Mouse (Mus musculus): Measurements from ENCODE around the gene Map4k5. TPM values are rescaled to one million over a fixed set of nuclear protein-coding genes. Genes with fewer than 3 reads are reported as not detected.

Gene Map4k5
- polyA plus RNA-seq, 1 experiment from 2014 or later: 36.7 TPM

DNA sequence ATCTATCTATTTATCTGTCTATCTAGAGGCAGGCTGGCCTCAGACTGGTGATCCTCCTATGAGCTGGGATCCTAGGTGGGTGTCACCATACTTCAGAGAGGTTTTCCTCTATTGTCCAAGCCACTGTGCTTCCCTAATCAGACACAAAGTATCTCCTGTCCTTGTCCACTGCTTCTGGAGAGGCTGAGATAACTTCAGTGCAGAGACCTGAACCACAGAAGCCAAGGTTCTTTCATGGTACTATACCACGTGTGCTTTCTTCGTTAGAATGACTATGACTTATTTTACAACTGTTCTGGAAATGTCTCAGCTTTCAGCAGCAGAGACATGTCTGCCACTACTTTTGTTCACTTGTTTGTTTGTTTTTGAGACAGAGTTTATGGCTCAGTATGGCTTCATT is 124.2 kb downstream of the Map4k5 start:
- no peak for ATAC-seq (ENCODE audit: low FRiP score)
- no peaks in the 10 kb centered on the region for H3K9me3 ChIP-seq
- 85% methylated on average over 2 of the region's 2 CpGs for WGBS

DNA sequence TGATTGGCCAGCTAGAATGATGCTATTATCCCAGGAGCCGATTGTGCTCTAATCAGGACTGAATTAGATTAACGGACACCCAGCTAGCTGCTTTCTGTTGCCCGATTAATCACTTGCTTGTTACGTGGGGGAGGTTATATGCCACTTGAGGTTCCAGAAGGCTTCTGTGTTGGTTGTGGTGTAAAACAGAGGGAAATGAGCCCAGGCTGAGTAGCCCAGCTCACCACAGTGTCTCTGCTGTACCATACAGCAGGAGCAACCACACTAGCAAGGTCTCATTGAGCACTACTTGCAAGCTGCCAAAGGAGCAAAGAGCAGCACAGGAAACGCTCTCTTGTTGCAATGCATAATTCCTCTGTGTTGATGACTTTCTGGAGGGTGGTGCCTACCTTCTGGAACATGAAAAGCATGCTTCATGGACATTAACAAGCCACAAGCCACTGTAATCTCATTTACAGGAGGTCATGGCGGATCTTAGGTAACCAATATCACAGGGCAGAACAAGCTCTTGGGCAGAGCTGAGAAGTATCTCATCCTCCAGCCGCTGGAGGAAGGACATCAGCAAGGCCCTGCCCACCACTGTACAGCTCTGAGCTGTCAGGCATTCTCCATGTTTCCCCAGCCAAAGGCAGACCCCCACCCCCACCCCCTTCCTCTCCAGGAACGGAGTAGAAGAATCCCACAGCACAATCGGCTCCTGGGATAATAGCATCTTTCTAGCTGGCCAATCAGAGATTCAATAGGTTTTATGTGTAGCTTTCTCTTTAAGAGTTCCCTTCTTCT is 125.3 kb downstream of the Map4k5 start:
- Histone ChIP-seq H3K9me3 (no peaks in the 10 kb centered on the region), H3K9ac (0 out of 2 replicates have a peak overlapping the region, but pooled peaks have one; percentile 17), H3K27me3 (no peaks in the 10 kb centered on the region), H3K4me3 (replicated peaks) (no peak overlapping the region), H3K4me1 (peaks cover 28% of the 10 kb centered on the region), H3K36me3 (replicated peaks) (no peaks in the 10 kb centered on the region), H3K27ac (peak overlapping the region; percentile 42), H3K4me2 (peak overlapping the region; percentile 27)
- 22% methylated on average over 9 of the region's 9 CpGs for WGBS
- ATAC-seq (ENCODE audit: low FRiP score): peak; percentile 57; the same call in 1 of the 2 replicates

More for the DNA sequence above, 124.2 kb downstream of the Map4k5 start:
- peaks cover 28% of the 10 kb centered on the region for H3K4me1 ChIP-seq
- no peaks in the 10 kb centered on the region for H3K36me3 ChIP-seq (replicated peaks)
- H3K4me2 ChIP-seq: no peak overlapping the region
- H3K27me3 ChIP-seq: no peaks in the 10 kb centered on the region
- H3K27ac ChIP-seq: no peak overlapping the region
- H3K9ac ChIP-seq: no peak overlapping the region
- H3K4me3 ChIP-seq (replicated peaks): no peak overlapping the region

DNA sequence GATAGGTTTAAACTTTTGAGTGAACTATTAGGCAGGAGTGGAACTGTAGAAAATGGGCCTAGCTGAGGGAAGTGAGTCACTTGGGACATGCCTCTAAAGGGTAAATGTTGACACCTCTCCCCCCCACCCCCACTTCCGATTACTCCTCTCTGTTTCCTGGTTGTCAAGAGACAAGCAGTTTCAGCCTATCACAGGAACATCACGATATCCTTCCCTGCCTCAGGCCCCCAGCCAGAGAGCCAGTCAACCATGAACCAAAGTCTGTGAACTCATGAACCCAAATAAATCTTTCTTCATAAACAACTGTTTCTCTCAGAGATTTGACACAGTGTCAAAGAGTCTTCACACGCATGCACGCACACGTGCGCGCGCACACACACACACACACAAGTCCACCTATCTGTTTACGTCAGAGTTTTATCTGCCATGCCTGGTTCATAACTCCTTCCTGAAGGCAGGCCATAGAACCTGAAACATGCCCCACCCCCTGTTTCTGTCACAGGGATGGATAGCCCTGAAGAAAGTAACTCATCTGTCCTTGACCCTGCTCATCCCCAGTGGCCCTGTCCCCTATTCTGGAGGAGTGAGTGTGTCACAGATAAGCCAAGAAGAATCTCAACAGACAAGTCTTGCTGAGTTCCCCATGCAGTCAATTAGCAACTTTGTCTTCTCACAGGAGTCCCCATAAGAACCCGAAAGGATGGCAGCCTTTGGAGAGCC is 126.7 kb downstream of the Map4k5 start:
- no peaks in the 10 kb centered on the region for H3K9me3 ChIP-seq
- H3K4me3 ChIP-seq (replicated peaks): no peak overlapping the region
- H3K4me1 ChIP-seq: peaks cover 28% of the 10 kb centered on the region
- no peak overlapping the region for H3K9ac ChIP-seq
- 85% methylated on average over 10 of the region's 10 CpGs for WGBS
- H3K27me3 ChIP-seq: no peaks in the 10 kb centered on the region
- H3K4me2 ChIP-seq: no peak overlapping the region
- no peaks in the 10 kb centered on the region for H3K36me3 ChIP-seq (replicated peaks)
- no peak overlapping the region for H3K27ac ChIP-seq
- ATAC-seq (ENCODE audit: low FRiP score): no peak

DNA sequence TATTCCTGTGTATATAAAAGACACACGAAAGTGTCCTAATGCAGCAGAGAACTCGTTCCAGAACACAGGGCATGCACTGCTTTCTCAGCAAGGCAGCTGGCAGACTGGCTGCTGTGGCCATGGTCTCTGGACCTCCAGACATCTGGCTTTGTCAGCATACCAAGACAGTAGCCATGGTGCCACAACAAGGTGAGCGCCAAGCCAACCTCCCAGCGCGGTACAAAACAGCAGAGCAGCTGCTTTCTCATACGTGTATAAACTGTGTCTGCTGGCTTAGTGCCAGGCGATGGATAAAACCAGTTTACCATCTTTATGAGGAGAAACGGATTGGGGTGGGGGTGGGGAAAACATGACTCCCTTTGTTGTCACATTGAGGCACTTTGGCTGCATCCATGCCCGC is 127.5 kb downstream of the Map4k5 start:
- Histone ChIP-seq H3K27ac (no peak overlapping the region), H3K4me2 (no peak overlapping the region), H3K9me3 (no peaks in the 10 kb centered on the region), H3K27me3 (0 out of 2 replicates have a peak, but pooled peaks cover 3% of the 10 kb centered on the region), H3K4me3 (replicated peaks) (no peak overlapping the region), H3K36me3 (replicated peaks) (no peaks in the 10 kb centered on the region), H3K9ac (no peak overlapping the region), H3K4me1 (peaks cover 28% of the 10 kb centered on the region)
- ATAC-seq (ENCODE audit: low FRiP score): 0 out of 2 replicates have a peak, but pooled peaks have one; percentile 42
- 76% methylated on average over 9 of the region's 9 CpGs for WGBS

DNA sequence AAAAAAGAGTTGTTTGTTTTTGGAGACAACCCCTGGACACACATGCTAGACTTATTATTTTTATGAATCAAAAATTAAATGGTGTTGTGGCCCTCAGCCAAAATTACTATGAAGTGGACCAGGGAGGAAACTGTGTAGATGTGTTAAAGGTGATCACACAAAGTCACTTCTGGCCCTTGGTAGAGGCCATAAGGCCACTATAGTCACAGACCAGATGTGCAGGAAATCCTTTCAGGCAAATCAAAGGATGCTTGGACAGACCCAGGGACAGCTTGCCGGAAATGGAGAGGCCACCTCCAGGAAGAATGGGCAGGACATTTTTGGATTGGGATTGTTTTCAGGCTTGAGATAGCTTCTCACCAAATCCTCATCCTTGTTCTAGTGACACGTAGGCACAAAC is 131.4 kb downstream of the Map4k5 start:
- Histone ChIP-seq H3K4me3 (replicated peaks) (no peak overlapping the region), H3K36me3 (replicated peaks) (no peaks in the 10 kb centered on the region), H3K27ac (no peak overlapping the region), H3K4me2 (no peak overlapping the region), H3K27me3 (0 out of 2 replicates have a peak, but pooled peaks cover 4% of the 10 kb centered on the region), H3K4me1 (peaks cover 27% of the 10 kb centered on the region), H3K9me3 (no peaks in the 10 kb centered on the region), H3K9ac (no peak overlapping the region)
- no peak for ATAC-seq (ENCODE audit: low FRiP score)
- WGBS: 62% methylated on average over 2 of the region's 2 CpGs

DNA sequence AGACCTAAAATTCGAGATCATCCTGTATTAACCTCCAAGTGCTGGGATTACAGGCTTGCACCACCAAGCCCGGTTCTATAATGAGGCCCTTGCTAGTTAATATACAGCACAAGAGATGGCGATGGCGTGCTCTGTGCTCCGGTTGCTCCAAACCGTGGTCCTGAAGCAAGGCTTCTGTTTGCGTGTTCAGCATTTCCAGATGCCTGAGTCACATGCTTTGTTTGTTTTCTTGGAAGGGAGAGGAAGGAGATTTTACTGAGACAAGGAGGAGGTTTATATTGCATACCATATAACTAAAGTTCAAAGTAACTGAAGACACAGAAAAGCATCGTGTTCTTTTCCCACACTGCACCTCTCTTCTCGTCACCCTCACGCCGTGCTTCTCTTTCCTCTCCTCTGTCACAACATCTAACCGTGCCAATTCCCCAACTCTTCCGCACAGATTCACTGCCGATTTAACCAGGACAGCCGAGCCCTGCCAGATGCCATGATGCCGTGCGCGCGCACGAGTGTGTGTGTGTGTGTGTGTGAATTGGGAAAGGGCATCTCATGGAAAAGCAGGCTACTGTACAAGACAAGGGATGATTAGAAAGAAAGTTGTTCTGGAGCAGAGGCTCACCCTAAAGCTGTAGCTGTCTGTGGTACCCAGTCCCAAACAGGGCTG is 132.1 kb downstream of the Map4k5 start:
- Histone ChIP-seq H3K27me3 (0 out of 2 replicates have a peak, but pooled peaks cover 7% of the 10 kb centered on the region), H3K4me1 (peaks cover 21% of the 10 kb centered on the region), H3K4me2 (no peak overlapping the region), H3K27ac (no peak overlapping the region), H3K9ac (no peak overlapping the region), H3K4me3 (replicated peaks) (no peak overlapping the region), H3K36me3 (replicated peaks) (no peaks in the 10 kb centered on the region), H3K9me3 (no peaks in the 10 kb centered on the region)
- 94% methylated on average over 20 of the region's 20 CpGs for WGBS
- no peak for ATAC-seq (ENCODE audit: low FRiP score)

DNA sequence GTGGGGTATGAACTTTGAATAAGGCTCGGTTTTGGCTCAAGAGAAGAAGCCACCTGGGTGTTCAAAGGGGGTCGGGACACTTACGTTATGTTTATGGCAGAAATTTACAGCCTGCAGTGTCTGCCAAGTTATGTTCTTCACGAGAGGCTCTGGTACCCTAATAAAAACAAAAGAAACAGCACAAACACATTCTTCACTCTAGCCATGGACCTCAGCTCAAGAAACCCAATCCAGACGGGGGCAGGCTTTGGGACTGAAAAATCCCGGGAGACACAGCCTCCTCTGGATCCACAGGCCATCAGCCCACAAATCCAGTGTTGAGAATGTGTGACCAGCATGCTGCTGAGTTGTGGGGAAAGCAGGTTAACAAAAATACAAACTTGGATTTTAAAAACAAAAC is 133.0 kb downstream of the Map4k5 start:
- ATAC-seq (ENCODE audit: low FRiP score): no peak
- Histone ChIP-seq H3K27ac (no peak overlapping the region), H3K4me2 (no peak overlapping the region), H3K36me3 (replicated peaks) (no peaks in the 10 kb centered on the region), H3K9me3 (no peaks in the 10 kb centered on the region), H3K27me3 (0 out of 2 replicates have a peak, but pooled peaks cover 7% of the 10 kb centered on the region), H3K4me3 (replicated peaks) (no peak overlapping the region), H3K4me1 (peaks cover 15% of the 10 kb centered on the region), H3K9ac (no peak overlapping the region)
- WGBS: 71% methylated on average over 6 of the region's 6 CpGs

DNA sequence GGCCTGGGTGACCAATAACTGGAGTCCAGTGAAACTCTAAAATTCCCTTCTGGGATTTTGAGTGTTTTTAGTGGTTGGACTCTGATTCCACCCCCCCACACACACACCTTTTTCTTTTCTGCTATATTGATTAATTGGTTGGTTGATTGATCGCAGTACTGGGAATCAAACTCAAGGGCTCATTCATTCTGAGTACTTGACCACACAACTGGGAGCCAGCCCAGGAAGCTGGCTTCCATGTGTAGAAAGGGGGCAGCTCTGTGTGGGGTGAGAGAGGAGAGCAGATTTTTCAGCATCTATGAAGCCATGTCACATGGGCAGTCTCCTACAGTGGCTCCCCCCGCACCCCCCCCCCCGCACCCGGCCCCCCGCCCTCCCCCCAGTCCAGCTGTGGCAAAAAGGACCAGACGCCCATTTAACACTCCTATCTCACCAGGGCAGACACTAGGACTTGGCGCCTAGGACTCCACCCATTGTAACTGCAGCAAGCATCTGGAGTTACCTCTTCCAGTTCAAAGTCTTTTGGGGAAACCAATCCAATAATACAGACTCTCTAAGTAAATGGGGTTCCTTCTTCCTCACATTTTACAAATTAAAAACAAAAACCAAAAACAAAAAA is 133.6 kb downstream of the Map4k5 start:
- Histone ChIP-seq H3K27me3 (0 out of 2 replicates have a peak, but pooled peaks cover 7% of the 10 kb centered on the region), H3K4me2 (no peak overlapping the region), H3K27ac (no peak overlapping the region), H3K4me1 (peaks cover 15% of the 10 kb centered on the region), H3K9ac (no peak overlapping the region), H3K4me3 (replicated peaks) (no peak overlapping the region), H3K9me3 (no peaks in the 10 kb centered on the region), H3K36me3 (replicated peaks) (no peaks in the 10 kb centered on the region)
- ATAC-seq (ENCODE audit: low FRiP score): no peak
- WGBS: 52% methylated on average over 7 of the region's 7 CpGs

DNA sequence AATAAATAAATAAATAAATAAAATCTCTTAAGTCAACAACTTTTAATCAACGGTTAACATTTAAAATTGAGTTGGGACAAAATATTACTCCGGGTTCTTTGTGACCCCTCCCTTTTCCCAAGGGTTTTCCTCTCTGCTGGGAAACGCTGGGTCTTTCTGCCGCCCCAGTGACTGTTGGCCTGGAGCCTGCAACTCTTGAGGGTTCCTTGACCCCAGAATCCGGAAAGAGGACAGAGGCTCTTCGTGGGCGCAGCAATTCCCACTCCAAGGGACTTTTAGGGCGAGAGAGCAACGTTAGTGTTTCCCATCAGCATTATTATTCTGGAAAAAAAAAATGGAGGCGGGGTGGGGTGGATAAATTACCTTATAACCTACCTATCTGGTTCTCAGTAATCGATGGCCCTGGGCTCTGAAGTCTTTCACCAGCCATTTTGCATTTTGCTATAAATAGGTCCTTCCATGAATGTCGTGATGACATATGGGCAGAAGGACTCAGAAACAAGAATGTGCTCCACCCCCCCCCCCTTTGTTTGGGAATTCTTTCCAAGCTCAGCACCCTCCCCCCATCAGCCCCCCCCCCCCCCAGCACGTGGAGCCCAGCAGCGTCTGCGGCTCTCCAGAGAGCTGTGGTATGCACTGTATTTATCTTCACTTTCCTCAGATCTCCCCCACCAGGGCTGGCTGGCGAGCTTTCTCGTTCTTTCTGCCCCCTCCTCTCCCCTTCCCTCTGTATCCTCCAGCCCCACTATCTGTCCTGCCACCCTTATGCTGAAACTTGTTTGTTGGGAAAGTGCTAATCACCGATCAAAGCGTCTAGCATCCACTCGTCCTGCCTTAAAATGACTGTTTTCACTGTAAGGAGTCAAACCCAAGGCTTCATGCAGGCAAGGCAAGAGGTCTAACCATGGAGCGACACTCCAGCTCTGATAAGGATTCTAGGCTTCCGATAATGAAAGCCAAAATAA is 134.5 kb downstream of the Map4k5 start:
- peak; percentile 40; the same call in 1 of the 2 replicates for ATAC-seq (ENCODE audit: low FRiP score)
- Histone ChIP-seq H3K4me1 (peaks cover 15% of the 10 kb centered on the region), H3K4me3 (replicated peaks) (peak overlapping the region; percentile 2; the same call in 1 of the 2 replicates), H3K9ac (0 out of 2 replicates have a peak overlapping the region, but pooled peaks have one; percentile 21), H3K36me3 (replicated peaks) (no peaks in the 10 kb centered on the region), H3K27me3 (0 out of 2 replicates have a peak, but pooled peaks cover 7% of the 10 kb centered on the region), H3K9me3 (no peaks in the 10 kb centered on the region), H3K4me2 (peak overlapping the region; percentile 47), H3K27ac (no peak overlapping the region)
- 8% methylated on average over 22 of the region's 22 CpGs for WGBS

DNA sequence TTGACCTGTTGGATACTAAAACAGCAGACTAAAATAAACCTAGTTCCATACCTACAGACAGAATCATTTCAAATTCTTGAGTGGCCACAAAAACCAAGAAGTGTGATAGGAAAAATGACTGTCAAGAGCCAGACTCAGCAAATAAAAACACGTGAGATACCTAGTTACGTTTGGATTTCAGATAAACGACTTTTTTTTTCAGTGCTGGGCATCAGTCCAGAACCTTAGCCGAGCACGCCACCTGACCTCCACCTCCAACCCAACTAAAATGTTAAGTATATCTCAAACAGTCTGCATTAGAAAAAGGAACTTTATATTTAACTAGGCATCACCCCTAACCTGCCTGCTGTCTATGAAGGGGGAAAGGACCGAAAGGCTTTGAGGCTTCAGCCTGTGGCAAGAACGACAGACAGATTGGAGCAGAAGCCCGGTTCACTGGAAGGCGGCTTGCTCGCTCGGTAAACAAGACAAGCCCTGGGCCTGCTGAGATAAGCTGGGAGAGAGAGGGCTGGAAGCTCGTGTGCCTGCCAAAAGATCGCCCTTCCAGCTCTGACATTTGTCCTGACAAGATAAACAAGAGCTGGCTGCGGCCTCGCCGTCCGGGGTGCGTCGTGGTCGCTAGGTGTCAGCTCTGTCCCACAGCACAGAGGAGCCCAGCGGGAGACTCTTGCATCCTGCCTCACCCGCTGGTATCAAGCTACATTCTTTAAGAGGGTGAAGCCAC is 135.4 kb downstream of the Map4k5 start:
- no peak overlapping the region for H3K27ac ChIP-seq
- H3K4me1 ChIP-seq: peaks cover 15% of the 10 kb centered on the region
- 0 out of 2 replicates have a peak, but pooled peaks cover 7% of the 10 kb centered on the region for H3K27me3 ChIP-seq
- H3K9me3 ChIP-seq: no peaks in the 10 kb centered on the region
- ATAC-seq (ENCODE audit: low FRiP score): peak; percentile 83
- peak overlapping the region; percentile 2; the same call in 1 of the 2 replicates for H3K4me3 ChIP-seq (replicated peaks)
- no peaks in the 10 kb centered on the region for H3K36me3 ChIP-seq (replicated peaks)
- no peak overlapping the region; the same call in 1 of the 2 replicates for H3K9ac ChIP-seq
- WGBS: 18% methylated on average over 22 of the region's 22 CpGs
- peak overlapping the region; percentile 47 for H3K4me2 ChIP-seq

Data from forebrain, embryonic 12.5 days (tissue).